Mouse (Mus musculus) hindbrain, embryonic 13.5 days (tissue): ENCODE measurements around the gene Rapgef2. TPM values are rescaled to one million over a fixed set of nuclear protein-coding genes. Genes with fewer than 3 reads are reported as not detected.
A peak's percentile ranks its signal among the peaks of the same experiment; 100 is the strongest.

Source experiments
- ATAC-seq: fragments of 200-750 bp; cut with Nextera tagmentation; 2 replicates; pipeline ENCODE4 v1.8.0; 2017; ENCODE audit warnings: moderate TSS enrichment; ENCODE audit not compliant: low FRiP score
- H3K27ac ChIP-seq: fragments of 300-500 bp; sonication (generic); 2 replicates; pipeline ENCODE4 v1.5.1; 2015; ENCODE audit warnings: inconsistent platforms, mild to moderate bottlenecking, moderate library complexity
- H3K27me3 ChIP-seq: fragments of 300-500 bp; sonication (generic); 2 replicates; pipeline ENCODE4 v1.6.1; 2015; ENCODE audit warnings: mild to moderate bottlenecking, inconsistent platforms
- H3K36me3 ChIP-seq: fragments of 300-500 bp; sonication (generic); 2 replicates; pipeline ENCODE4 v1.6.1; 2015; ENCODE audit warnings: mild to moderate bottlenecking, inconsistent platforms
- H3K4me1 ChIP-seq: fragments of 300-500 bp; sonication (generic); replicated peaks from 2 replicates; pipeline ENCODE4 v1.6.1; 2015; ENCODE audit warnings: inconsistent platforms
- H3K4me2 ChIP-seq: fragments of 300-500 bp; sonication (generic); 2 replicates; pipeline ENCODE4 v1.6.1; 2015; ENCODE audit warnings: inconsistent platforms, mild to moderate bottlenecking, moderate library complexity
- H3K4me3 ChIP-seq: fragments of 300-500 bp; sonication (generic); 2 replicates; pipeline ENCODE4 v1.5.1; 2015; ENCODE audit warnings: mild to moderate bottlenecking, inconsistent platforms
- H3K9ac ChIP-seq: fragments of 300-500 bp; sonication (generic); 2 replicates; pipeline ENCODE4 v1.6.1; 2015; ENCODE audit warnings: mild to moderate bottlenecking, inconsistent platforms
- H3K9me3 ChIP-seq: fragments of 300-500 bp; sonication (generic); 2 replicates; pipeline ENCODE4 v1.6.1; 2016; ENCODE audit warnings: inconsistent platforms
- WGBS: fragments of 180-500 bp; shearing (Covaris S2); methylation state at CpG from one replicate; pipeline ENCODE4 v1.1.7; 2015; 5-methylcytosine and 5-hydroxymethylcytosine counted together
- polyA plus RNA-seq: library from polyadenylated mRNA; unstranded; fragments of >200 nt; fragmentation: Nextera tagmentation; extraction: Ambion mirVana; gene quantifications from 2 replicates; pipeline ENCODE4 v1.2.1, GENCODE M21; 2015

The Rapgef2 gene
- polyA plus RNA-seq, 1 experiment from 2014 or later = 9.5 TPM

DNA sequence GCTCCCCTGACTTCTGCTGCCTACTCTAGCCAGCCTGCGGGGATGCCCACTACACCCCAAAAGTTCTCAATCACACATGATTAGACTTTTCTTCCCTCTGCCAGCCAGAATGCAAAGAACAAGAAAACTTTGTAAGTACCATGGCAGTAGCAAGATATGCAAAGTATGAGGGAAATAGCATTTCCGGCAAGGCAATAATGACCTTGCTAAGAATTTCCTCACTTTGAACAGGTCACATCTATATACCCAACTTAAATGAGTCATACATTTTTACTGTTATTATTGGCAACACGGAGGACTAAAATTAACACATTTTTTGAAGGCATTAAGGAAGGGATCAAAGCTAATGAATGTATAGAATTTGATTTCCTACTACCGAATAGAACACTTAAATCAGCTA lies 13.4 kb downstream of the Rapgef2 start:
- Histone ChIP-seq H3K27me3 (no peaks in the 10 kb centered on the region), H3K4me3 (no peak overlapping the region), H3K9me3 (no peaks in the 10 kb centered on the region), H3K27ac (no peak overlapping the region), H3K4me1 (peaks cover 58% of the 10 kb centered on the region), H3K9ac (no peak overlapping the region), H3K36me3 (no peaks in the 10 kb centered on the region), H3K4me2 (no peak overlapping the region)
- 81% methylated on average over 4 of the region's 4 CpGs for WGBS
- no peak for ATAC-seq

DNA sequence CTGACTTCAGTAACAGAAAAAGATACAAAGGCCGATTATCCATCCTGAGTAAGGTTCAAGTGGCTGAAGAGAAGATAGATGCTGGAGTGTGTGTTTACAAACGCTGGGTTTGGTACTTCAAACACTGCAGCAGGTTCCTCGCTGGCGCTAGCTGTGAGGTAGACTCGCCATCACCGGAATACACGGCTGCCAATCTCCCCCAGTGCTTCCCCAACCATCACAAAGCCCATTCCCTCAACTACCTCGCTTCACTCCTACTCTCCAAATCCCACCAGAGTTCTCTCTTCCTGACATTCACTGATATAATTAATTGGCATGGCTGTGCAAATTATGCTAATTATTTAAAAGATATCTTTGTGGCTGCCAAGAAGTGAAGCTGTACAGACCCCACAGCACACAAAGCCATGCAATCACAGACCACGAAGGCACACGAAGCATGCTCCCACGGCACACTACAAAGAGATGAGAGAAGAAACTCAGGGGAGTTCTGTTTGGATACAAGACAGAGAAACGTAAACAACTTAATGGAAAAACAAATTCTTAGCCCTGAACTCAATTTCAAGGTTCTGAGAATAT lies 15.2 kb downstream of the Rapgef2 start:
- Histone ChIP-seq H3K9ac (no peak overlapping the region), H3K4me2 (peak overlapping the region; percentile 19; the same call in 1 of the 2 replicates), H3K36me3 (no peaks in the 10 kb centered on the region), H3K4me1 (peaks cover 54% of the 10 kb centered on the region), H3K4me3 (no peak overlapping the region), H3K27me3 (no peaks in the 10 kb centered on the region), H3K9me3 (no peaks in the 10 kb centered on the region), H3K27ac (peak overlapping the region; percentile 70)
- ATAC-seq = peak; percentile 65
- 48% methylated on average over 12 of the region's 12 CpGs for WGBS

DNA sequence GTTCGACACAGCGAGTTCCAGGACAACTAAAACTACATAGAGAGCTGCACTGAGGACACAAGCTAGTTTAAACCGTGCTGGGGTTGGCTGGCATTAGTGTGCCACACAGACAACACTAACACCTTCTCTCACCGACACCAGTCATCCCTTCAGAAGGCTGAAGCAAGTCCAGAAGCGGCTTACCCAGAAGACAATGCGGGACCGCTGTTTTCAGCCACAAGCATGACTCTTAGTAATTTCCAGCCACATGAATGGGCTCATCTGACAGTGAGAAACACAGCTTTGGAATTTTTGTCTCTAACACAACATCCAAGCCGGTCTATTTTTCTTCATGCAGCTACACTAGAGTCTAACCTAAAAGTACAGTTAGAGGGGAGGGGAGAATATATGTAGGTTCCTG lies 16.4 kb downstream of the Rapgef2 start:
- Histone ChIP-seq H3K4me1 (peaks cover 43% of the 10 kb centered on the region), H3K9me3 (no peaks in the 10 kb centered on the region), H3K9ac (no peak overlapping the region), H3K27ac (no peak overlapping the region), H3K36me3 (no peaks in the 10 kb centered on the region), H3K27me3 (no peaks in the 10 kb centered on the region), H3K4me3 (no peak overlapping the region), H3K4me2 (no peak overlapping the region)
- 86% methylated on average over 8 of the region's 8 CpGs for WGBS
- no peak for ATAC-seq

DNA sequence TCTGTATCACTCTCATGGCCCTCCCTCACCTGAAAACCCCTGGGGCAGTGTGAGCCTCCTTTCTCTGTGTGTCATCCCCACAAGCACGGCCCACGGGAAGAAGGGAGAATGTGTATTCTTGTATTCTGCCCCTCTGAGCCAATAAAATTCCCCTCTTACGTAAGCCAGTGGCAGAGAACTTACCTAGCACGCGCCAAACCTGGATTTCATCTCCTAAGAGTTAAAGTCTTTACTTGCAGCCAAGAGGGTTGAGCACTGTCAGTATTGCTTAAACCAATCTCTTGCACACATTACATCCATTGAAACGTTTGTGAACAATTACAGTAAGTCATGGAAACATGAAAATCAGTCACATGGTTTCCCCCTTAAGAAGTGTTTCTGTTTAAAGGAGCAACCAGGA lies 19.3 kb downstream of the Rapgef2 start:
- Histone ChIP-seq H3K9ac (no peak overlapping the region), H3K9me3 (no peaks in the 10 kb centered on the region), H3K27ac (no peak overlapping the region), H3K36me3 (no peaks in the 10 kb centered on the region), H3K4me3 (no peak overlapping the region), H3K27me3 (no peaks in the 10 kb centered on the region), H3K4me1 (peaks cover 28% of the 10 kb centered on the region), H3K4me2 (no peak overlapping the region)
- WGBS = 88% methylated on average over 6 of the region's 6 CpGs
- ATAC-seq = no peak

DNA sequence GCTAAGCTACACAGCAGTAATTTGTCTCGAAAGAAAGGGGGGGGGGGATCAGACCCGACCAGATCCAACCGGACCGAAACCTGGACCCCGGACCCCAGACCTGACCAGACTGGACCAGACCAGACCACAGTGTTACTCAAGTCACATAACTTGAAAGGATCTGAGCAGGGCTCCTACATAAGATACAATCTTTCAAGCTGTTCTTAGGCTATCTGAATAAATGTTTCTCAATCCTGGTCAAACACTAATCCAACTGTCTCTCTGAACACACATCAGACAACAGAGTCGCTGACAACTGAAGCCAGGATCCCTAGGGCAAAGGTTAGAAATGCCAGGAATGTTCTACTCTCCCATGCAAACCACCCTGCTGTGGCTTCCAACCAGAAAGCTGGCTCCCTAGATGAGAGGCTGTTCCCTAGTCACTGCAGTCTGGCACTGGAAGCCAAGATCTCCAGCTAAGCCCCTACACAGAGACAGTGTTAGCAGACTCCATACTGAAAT lies 24.5 kb downstream of the Rapgef2 start:
- Histone ChIP-seq H3K36me3 (no peaks in the 10 kb centered on the region), H3K9ac (no peak overlapping the region), H3K4me2 (no peak overlapping the region), H3K9me3 (no peaks in the 10 kb centered on the region), H3K4me3 (no peak overlapping the region), H3K27me3 (no peaks in the 10 kb centered on the region), H3K4me1 (peaks cover 9% of the 10 kb centered on the region; the same call in 1 of the 2 replicates), H3K27ac (no peak overlapping the region)
- no peak for ATAC-seq
- 76% methylated on average over 6 of the region's 6 CpGs for WGBS

DNA sequence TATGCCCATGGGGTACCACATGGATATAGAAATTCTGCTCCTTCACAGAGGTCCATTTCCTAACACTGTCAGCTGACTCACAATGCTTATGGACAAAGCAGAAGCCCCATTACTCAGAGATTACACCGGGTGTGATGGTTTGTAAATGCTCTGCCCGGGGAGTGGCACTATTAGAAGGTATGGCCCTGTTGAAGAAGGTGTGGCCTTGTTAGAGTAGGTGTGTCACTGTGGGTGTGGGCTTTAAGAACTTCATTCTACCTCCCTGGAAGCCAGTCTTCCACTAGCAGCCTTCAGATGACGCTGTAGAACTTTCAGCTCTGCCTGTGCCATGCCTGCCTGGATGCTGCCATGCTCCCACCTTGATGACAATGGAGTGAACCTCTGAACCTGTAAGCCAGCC lies 32.3 kb downstream of the Rapgef2 start:
- H3K36me3 ChIP-seq = no peaks in the 10 kb centered on the region
- no peak overlapping the region for H3K4me2 ChIP-seq
- no peak overlapping the region for H3K27ac ChIP-seq
- H3K4me1 ChIP-seq = peaks cover 10% of the 10 kb centered on the region
- 92% methylated on average over 3 of the region's 3 CpGs for WGBS
- H3K9me3 ChIP-seq = 0 out of 2 replicates have a peak, but pooled peaks cover 4% of the 10 kb centered on the region
- H3K4me3 ChIP-seq = no peak overlapping the region
- no peaks in the 10 kb centered on the region for H3K27me3 ChIP-seq
- ATAC-seq = no peak
- no peak overlapping the region for H3K9ac ChIP-seq

DNA sequence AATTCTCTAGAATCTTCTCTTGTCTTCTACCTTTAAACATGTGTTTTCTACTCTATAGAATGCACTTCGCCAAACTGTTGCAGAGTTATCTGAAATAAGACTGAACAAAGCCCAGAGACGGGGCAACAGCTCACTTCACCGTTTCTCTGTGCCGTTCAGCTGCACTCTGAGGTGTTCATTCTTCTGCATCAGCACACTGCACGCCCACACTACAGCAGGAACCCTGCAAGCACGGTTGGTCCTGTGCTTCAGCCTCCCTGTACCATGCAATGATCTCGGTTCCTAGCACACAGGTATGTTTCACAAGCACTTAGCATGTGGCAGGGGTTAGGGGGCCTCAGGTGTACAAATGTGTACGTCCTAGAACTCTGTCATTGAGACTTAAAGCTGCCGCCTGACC lies 32.9 kb downstream of the Rapgef2 start:
- H3K4me3 ChIP-seq = no peak overlapping the region
- no peak overlapping the region for H3K4me2 ChIP-seq
- no peak for ATAC-seq
- peaks cover 12% of the 10 kb centered on the region for H3K4me1 ChIP-seq
- no peak overlapping the region for H3K27ac ChIP-seq
- no peaks in the 10 kb centered on the region for H3K27me3 ChIP-seq
- H3K36me3 ChIP-seq = no peaks in the 10 kb centered on the region
- 70% methylated on average over 9 of the region's 9 CpGs for WGBS
- H3K9me3 ChIP-seq = 0 out of 2 replicates have a peak, but pooled peaks cover 4% of the 10 kb centered on the region
- H3K9ac ChIP-seq = no peak overlapping the region

DNA sequence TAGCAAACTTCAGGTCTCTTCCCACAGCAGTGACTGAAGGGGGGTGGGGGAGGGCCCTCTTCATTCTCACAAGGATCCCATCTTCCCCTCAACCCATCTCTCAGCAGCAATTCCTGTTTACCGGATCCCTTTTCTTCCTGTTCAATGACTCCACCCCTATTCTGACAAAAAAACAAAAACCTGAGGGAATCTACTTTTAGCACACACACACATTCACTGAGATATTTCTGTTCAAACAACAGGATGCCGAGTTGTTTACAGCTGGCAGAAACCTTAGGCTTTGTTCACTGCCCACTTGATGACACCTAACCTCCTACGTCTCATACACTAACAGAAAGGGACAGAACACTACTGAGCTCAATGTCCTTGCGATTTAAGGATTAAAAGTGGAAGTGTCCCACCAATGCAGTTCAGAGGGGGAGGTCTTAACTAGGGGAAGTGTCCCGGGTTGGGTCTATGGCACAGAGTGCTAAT lies 33.4 kb downstream of the Rapgef2 start:
- Histone ChIP-seq H3K36me3 (no peaks in the 10 kb centered on the region), H3K4me3 (no peak overlapping the region), H3K4me1 (peaks cover 16% of the 10 kb centered on the region), H3K27me3 (no peaks in the 10 kb centered on the region), H3K27ac (no peak overlapping the region), H3K9ac (no peak overlapping the region), H3K4me2 (no peak overlapping the region), H3K9me3 (0 out of 2 replicates have a peak, but pooled peaks cover 4% of the 10 kb centered on the region)
- WGBS = 65% methylated on average over 5 of the region's 5 CpGs
- no peak for ATAC-seq

DNA sequence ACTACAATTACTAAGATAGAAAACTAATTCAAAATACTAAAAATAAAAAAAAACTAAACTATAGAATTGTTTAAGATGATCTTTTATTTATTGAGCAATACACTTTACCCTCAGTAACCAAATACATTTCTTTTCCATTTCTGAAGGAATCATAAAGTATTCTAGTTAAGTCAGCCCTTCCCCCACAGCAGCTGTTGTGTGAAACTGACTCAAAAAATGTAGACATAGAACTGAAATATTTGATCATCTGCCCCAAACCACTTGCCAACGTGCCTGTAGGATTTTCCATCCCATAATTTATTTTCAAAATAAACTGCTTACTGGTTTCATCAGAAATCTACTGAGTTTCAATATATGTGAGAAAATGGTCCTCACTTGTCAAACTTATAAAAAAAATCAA lies 36.4 kb downstream of the Rapgef2 start:
- no peak overlapping the region for H3K4me3 ChIP-seq

DNA sequence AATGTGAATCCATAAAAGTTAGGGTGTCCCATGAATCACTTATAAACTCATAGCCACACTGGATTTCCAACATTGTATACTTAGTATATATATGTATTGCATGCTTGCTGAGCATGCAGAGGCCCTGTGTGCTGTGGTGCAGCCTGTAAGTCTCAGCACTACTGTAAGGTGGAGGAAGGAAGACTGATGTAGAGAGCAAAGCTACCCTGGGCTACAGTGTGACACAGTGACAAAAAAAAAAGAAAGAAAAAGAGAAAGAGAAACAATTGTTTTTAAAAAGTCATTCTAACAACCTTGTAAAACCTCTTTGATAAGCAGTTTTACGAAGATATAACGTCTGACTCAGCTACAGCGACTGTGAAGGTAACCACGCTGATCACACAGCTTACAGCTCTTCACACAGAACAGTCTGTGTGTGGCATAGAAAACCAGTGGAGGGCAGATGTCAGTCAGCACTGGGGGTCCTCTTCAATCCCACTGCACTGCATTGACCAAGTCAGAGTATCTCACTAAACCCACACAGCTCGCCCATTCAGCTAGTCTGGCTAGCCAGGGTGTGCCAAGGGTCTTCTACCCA lies 37.6 kb downstream of the Rapgef2 start:
- H3K9me3 ChIP-seq = 0 out of 2 replicates have a peak, but pooled peaks cover 4% of the 10 kb centered on the region
- H3K4me1 ChIP-seq = peaks cover 24% of the 10 kb centered on the region
- no peak overlapping the region for H3K4me3 ChIP-seq
- no peak for ATAC-seq
- H3K36me3 ChIP-seq = no peaks in the 10 kb centered on the region
- no peak overlapping the region for H3K27ac ChIP-seq
- WGBS = 92% methylated on average over 5 of the region's 5 CpGs
- no peak overlapping the region for H3K4me2 ChIP-seq
- H3K9ac ChIP-seq = no peak overlapping the region
- H3K27me3 ChIP-seq = no peaks in the 10 kb centered on the region

More for the DNA sequence above, 36.4 kb downstream of the Rapgef2 start:
- Histone ChIP-seq H3K36me3 (no peaks in the 10 kb centered on the region), H3K9ac (no peak overlapping the region), H3K9me3 (0 out of 2 replicates have a peak, but pooled peaks cover 4% of the 10 kb centered on the region), H3K27me3 (no peaks in the 10 kb centered on the region), H3K27ac (no peak overlapping the region), H3K4me1 (peaks cover 24% of the 10 kb centered on the region), H3K4me2 (no peak overlapping the region)
- no peak for ATAC-seq
- 77% methylated on average over 1 of the region's 1 CpGs for WGBS

DNA sequence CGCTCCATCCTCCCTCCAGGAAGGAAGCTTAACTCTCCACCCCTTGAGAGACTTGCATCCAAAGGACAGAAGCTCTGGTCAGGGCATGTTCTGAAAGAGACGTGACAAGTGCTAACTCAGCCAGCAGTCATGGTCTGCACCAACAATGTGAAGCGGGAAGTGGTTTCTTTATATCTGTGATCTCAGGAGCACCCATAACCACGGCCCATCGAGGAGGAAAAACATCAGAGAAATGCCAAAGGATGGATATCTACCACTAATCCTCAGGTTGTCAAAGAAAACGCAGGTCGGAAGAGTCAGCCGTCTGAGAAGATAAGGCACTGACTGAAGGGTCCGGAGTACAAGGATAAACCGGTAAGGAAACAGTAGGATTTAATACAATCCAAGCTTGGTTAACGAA lies 38.1 kb downstream of the Rapgef2 start:
- 87% methylated on average over 11 of the region's 11 CpGs for WGBS
- H3K36me3 ChIP-seq = no peaks in the 10 kb centered on the region
- no peak overlapping the region for H3K4me2 ChIP-seq
- H3K9ac ChIP-seq = no peak overlapping the region
- peaks cover 20% of the 10 kb centered on the region for H3K4me1 ChIP-seq
- no peak overlapping the region for H3K27ac ChIP-seq
- no peak overlapping the region for H3K4me3 ChIP-seq
- no peak for ATAC-seq
- H3K27me3 ChIP-seq = no peaks in the 10 kb centered on the region
- 0 out of 2 replicates have a peak, but pooled peaks cover 4% of the 10 kb centered on the region for H3K9me3 ChIP-seq

DNA sequence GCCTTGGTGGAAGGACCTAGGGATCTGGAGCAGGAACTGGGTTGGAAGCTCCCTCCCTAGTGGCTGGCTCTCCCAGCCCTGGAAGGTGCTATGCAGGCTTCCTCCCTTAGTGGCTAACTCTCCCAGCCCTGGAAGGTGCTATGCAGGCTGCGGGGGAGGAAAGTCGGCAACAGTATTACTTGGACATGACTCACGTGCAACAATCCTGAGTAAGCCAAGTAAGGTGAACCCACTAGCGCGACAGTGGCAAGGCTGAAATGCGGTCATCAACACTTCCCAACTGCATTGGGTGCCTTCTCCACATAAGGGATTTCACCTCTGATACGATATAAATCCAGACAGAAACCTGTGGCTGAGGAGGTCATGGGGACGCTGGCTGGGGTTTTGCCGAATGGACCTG lies 42.0 kb downstream of the Rapgef2 start:
- Histone ChIP-seq H3K4me1 (peaks cover 21% of the 10 kb centered on the region), H3K4me2 (no peak overlapping the region), H3K27me3 (no peaks in the 10 kb centered on the region), H3K36me3 (no peaks in the 10 kb centered on the region), H3K27ac (no peak overlapping the region), H3K9ac (no peak overlapping the region), H3K9me3 (no peaks in the 10 kb centered on the region), H3K4me3 (no peak overlapping the region)
- no peak for ATAC-seq
- WGBS = 84% methylated on average over 9 of the region's 9 CpGs
